ENCODE assay signal across 10 mouse cellular contexts in genomic region chr3:95972873-95973634, GRCm38 (mm10). TPM values are rescaled to one million over a fixed set of nuclear protein-coding genes. Genes with fewer than 3 reads are reported as not detected.
A peak's percentile ranks its signal among the peaks of the same experiment; 100 is the strongest.
DNase-seq lines count a peak whose midpoint lies in the region; ATAC-seq and TF ChIP-seq lines count a peak whose summit lies in the region.
"Had no signal": no experiment of that assay in that cellular context is flagged by ENCODE, and none has a peak within 500 bp of the region (broad histone marks: within the 10 kb centered on the region; RNA-seq: fewer than 3 reads in every experiment).

No protein-coding gene starts in this region.

- H3K27ac ChIP-seq in heart, embryonic 11.5 days (ENCODE audit: low read depth, low read length), result no peak overlapping the region
- no peak overlapping the region for H3K27ac ChIP-seq in CH12.LX (ENCODE audit: insufficient read depth, low read depth)
- H3K27ac ChIP-seq in forebrain, embryonic 12.5 days, result peak overlapping the region; percentile 92
- peak overlapping the region; percentile 43; the same call in 1 of the 2 replicates for H3K27ac ChIP-seq in limb, embryonic 15.5 days

- peaks cover 4% of the 10 kb centered on the region for H3K4me1 ChIP-seq in heart, embryonic 11.5 days (ENCODE audit: control insufficient read depth, insufficient read depth, low read length)
- peaks cover 6 to 54% of the 10 kb centered on the region in 2 experiments for H3K4me1 ChIP-seq in CH12.LX (ENCODE audit: control insufficient read depth in 1 of 2, insufficient read depth in 2 of 2)
- peaks cover 22% of the 10 kb centered on the region for H3K4me1 ChIP-seq in forebrain, embryonic 12.5 days
- H3K4me1 ChIP-seq in limb, embryonic 15.5 days, result peaks cover 9% of the 10 kb centered on the region

- 6% methylated on average over 34 of the region's 34 CpGs for WGBS in heart, embryonic 11.5 days (ENCODE audit: insufficient replicate concordance)
- WGBS in forebrain, embryonic 12.5 days, result 1% methylated on average over 34 of the region's 34 CpGs
- 4% methylated on average over 34 of the region's 34 CpGs for WGBS in limb, embryonic 15.5 days

- peak overlapping the region; percentile 71 for H3K4me2 ChIP-seq in heart, embryonic 11.5 days
- H3K4me2 ChIP-seq in CH12.LX (ENCODE audit: insufficient read depth, low read depth, poor library complexity, severe bottlenecking), result peak overlapping the region; percentile 52
- H3K4me2 ChIP-seq in forebrain, embryonic 12.5 days, result peak overlapping the region; percentile 52
- peak overlapping the region; percentile 61 for H3K4me2 ChIP-seq in limb, embryonic 15.5 days

- TF ChIP-seq EP300 in CH12.LX (IDR thresholded peaks at IDR 0.05; ENCODE audit: low read length), result peak; percentile 84

- no peaks in the 10 kb centered on the region for H3K36me3 ChIP-seq in heart, embryonic 11.5 days (ENCODE audit: control insufficient read depth, insufficient read depth, low read length)
- H3K36me3 ChIP-seq in CH12.LX (replicated peaks in 1 of 2; ENCODE audit: control insufficient read depth in 1 of 2, insufficient read depth in 1 of 2, low read length in 1 of 2), result no peaks in the 10 kb centered on the region
- H3K36me3 ChIP-seq in forebrain, embryonic 12.5 days (replicated peaks), result no peaks in the 10 kb centered on the region
- no peaks in the 10 kb centered on the region for H3K36me3 ChIP-seq in limb, embryonic 15.5 days

- no peak for TF ChIP-seq CTCF in CH12.LX (conservative IDR thresholded peaks at IDR 0.05 in 1 of 2, IDR thresholded peaks at IDR 0.05 in 1 of 2; ENCODE audit: low read depth in 2 of 2, low read length in 2 of 2)

- peak; percentile 28; the same call in 1 of the 2 replicates for TF ChIP-seq POLR2A in CH12.LX (IDR thresholded peaks at IDR 0.05; ENCODE audit: low read depth, low read length)

- dilution Hi-C loops in CH12.LX (cut with MboI; ENCODE audit: extremely low pct_ligation_motif_present, extremely low pct_unique_long_range_greater_than_20kb, low sequenced_read_pairs), result no loop called here

- peak overlapping the region; percentile 36 for H3K4me3 ChIP-seq in heart, embryonic 11.5 days (ENCODE audit: low read depth, low read length)
- H3K4me3 ChIP-seq in CH12.LX (replicated peaks in 1 of 3; ENCODE audit: low read depth in 2 of 3, low read length in 2 of 3, poor library complexity in 1 of 3), result peak overlapping the region in 1 of 3 experiments; percentile 8
- H3K4me3 ChIP-seq in forebrain, embryonic 12.5 days (replicated peaks), result peak overlapping the region; percentile 28
- peak overlapping the region; percentile 36 for H3K4me3 ChIP-seq in limb, embryonic 15.5 days
- H3K4me3 ChIP-seq: myocyte had no signal

- peak; percentile 4 for TF ChIP-seq RAD21 in CH12.LX (IDR thresholded peaks at IDR 0.05; ENCODE audit: low read depth, low read length)

- no peaks in the 10 kb centered on the region for H3K9me3 ChIP-seq in heart, embryonic 11.5 days (replicated peaks; ENCODE audit: control insufficient read depth, low read length)
- H3K9me3 ChIP-seq in CH12.LX (replicated peaks; ENCODE audit: low read length), result no peaks in the 10 kb centered on the region
- H3K9me3 ChIP-seq in forebrain, embryonic 12.5 days, result no peaks in the 10 kb centered on the region
- no peaks in the 10 kb centered on the region for H3K9me3 ChIP-seq in limb, embryonic 15.5 days

- peak overlapping the region; percentile 66 for H3K9ac ChIP-seq in heart, embryonic 11.5 days (ENCODE audit: low read depth, low read length)
- H3K9ac ChIP-seq in CH12.LX (ENCODE audit: insufficient read depth, low read depth), result peak overlapping the region; percentile 56
- peak overlapping the region; percentile 36 for H3K9ac ChIP-seq in forebrain, embryonic 12.5 days
- peak overlapping the region; percentile 35; the same call in 1 of the 2 replicates for H3K9ac ChIP-seq in limb, embryonic 15.5 days

- DNase-seq in heart, adult 18-20 months, result no peak
- DNase-seq in CH12.LX (ENCODE audit: extremely low read depth), result peak; percentile 86
- peak; percentile 73 for DNase-seq in neural tube, embryonic 10.5 days (ENCODE audit: extremely low spot score, low spot score)
- DNase-seq in adrenal gland, adult 18-20 months (ENCODE audit: low spot score in 2 of 2), result no peak
- DNase-seq in adrenal gland, postnatal 25 days, result no peak

- H3K27me3 ChIP-seq in heart, embryonic 11.5 days (ENCODE audit: control insufficient read depth, insufficient read depth, low read length), result peaks cover 7% of the 10 kb centered on the region; the same call in 1 of the 2 replicates
- no peaks in the 10 kb centered on the region for H3K27me3 ChIP-seq in CH12.LX (replicated peaks)
- H3K27me3 ChIP-seq in forebrain, embryonic 12.5 days, result no peaks in the 10 kb centered on the region
- H3K27me3 ChIP-seq in limb, embryonic 15.5 days, result no peaks in the 10 kb centered on the region
- H3K27me3 ChIP-seq: Patski had no signal

- no peak for ATAC-seq in heart, embryonic 11.5 days (replicated peaks; ENCODE audit: insufficient number of reproducible peaks, low FRiP score, low TSS enrichment)
- peak; percentile 95 for ATAC-seq in forebrain, embryonic 12.5 days (ENCODE audit: low FRiP score)
- peak; percentile 40; the same call in 1 of the 2 replicates for ATAC-seq in limb, embryonic 15.5 days (ENCODE audit: insufficient number of reproducible peaks, low FRiP score, low TSS enrichment, low read depth)
- ATAC-seq: Patski had no signal

- in situ Hi-C loops in CH12.LX (cut with MboI; ENCODE audit: low pct_ligation_motif_present, low pct_unique_long_range_greater_than_20kb, low sequenced_read_pairs), result no loop called here

- no peaks in the 10 kb centered on the region for H3K79me2 ChIP-seq in CH12.LX (replicated peaks; ENCODE audit: control insufficient read depth, extremely low read depth, insufficient read depth, poor library complexity, severe bottlenecking)

TF ChIP-seq in CH12.LX, 34 proteins besides CTCF, POLR2A, EP300 and RAD21 (continues in another document):
- TF ChIP-seq USF2 (conservative IDR thresholded peaks at IDR 0.05; ENCODE audit: low read depth, low read length), result no peak
- TF ChIP-seq KAT2A (IDR thresholded peaks at IDR 0.05; ENCODE audit: insufficient replicate concordance, low read length), result no peak
- no peak for TF ChIP-seq GABPA (IDR thresholded peaks at IDR 0.05; ENCODE audit: insufficient replicate concordance, low read depth, low read length)
- no peak for TF ChIP-seq UBTF (IDR thresholded peaks at IDR 0.05; ENCODE audit: low read depth, low read length)
- TF ChIP-seq MEF2A (IDR thresholded peaks at IDR 0.05; ENCODE audit: borderline replicate concordance, low read depth, low read length), result peak; percentile 80
- TF ChIP-seq ETS1 (conservative IDR thresholded peaks at IDR 0.05; ENCODE audit: low read depth, low read length), result peak; percentile 84
- no peak for TF ChIP-seq JUN (IDR thresholded peaks at IDR 0.05; ENCODE audit: insufficient read depth, low read depth, low read length)
- TF ChIP-seq JUND (conservative IDR thresholded peaks at IDR 0.05; ENCODE audit: low read depth, low read length), result no peak
- peak; percentile 76 for TF ChIP-seq IRF4 (IDR thresholded peaks at IDR 0.05; ENCODE audit: low read depth, low read length)
- TF ChIP-seq MAFK (IDR thresholded peaks at IDR 0.05; ENCODE audit: insufficient replicate concordance, low read length), result 0 out of 2 replicates have a peak, but pooled peaks have one; percentile 47
- TF ChIP-seq NRF1 (IDR thresholded peaks at IDR 0.05; ENCODE audit: low read depth, low read length), result no peak
- TF ChIP-seq MYC (IDR thresholded peaks at IDR 0.05; ENCODE audit: low read depth, low read length), result 0 out of 2 replicates have a peak, but pooled peaks have one; percentile 24
- TF ChIP-seq TBP (conservative IDR thresholded peaks at IDR 0.05; ENCODE audit: low read depth, low read length), result peak; percentile 52; the same call in 1 of the 2 replicates
- TF ChIP-seq ZKSCAN1 (IDR thresholded peaks at IDR 0.05; ENCODE audit: borderline replicate concordance, low read depth, low read length), result no peak
- peak; percentile 19; the same call in 1 of the 2 replicates for TF ChIP-seq MAX (IDR thresholded peaks at IDR 0.05; ENCODE audit: low read length)
- TF ChIP-seq BHLHE40 (IDR thresholded peaks at IDR 0.05; ENCODE audit: low read depth, low read length), result peak; percentile 85
- TF ChIP-seq RCOR1 (conservative IDR thresholded peaks at IDR 0.05; ENCODE audit: low read depth, low read length), result no peak
- no peak for TF ChIP-seq E2F4 (IDR thresholded peaks at IDR 0.05; ENCODE audit: insufficient replicate concordance, low read depth, low read length)
- TF ChIP-seq CHD1 (IDR thresholded peaks at IDR 0.05; ENCODE audit: low read depth, low read length), result peak; percentile 71; the same call in 1 of the 2 replicates
- no peak for TF ChIP-seq ELF1 (IDR thresholded peaks at IDR 0.05; ENCODE audit: low read depth, low read length)
- peak; percentile 33 for TF ChIP-seq MXI1 (IDR thresholded peaks at IDR 0.05; ENCODE audit: low read depth, low read length)
- peak; percentile 30; the same call in 1 of the 2 replicates for TF ChIP-seq SIN3A (IDR thresholded peaks at IDR 0.05; ENCODE audit: low read length)
- no peak for TF ChIP-seq POLR2AphosphoS2 (IDR thresholded peaks at IDR 0.05; ENCODE audit: low read depth, low read length)

RNA-seq across cellular contexts. Expression of gene Plekho1, which starts 22.7 kb away (rescaled TPM):
- 69.5 and 82.2 TPM in 2 replicates for polyA plus RNA-seq in heart, embryonic 11.5 days (2014; fragmentation: Nextera tagmentation; extraction: Ambion mirVana)
- 10 to 100 TPM; 64.7 to 68.2 TPM for total RNA-seq in heart, adult 18-20 months (2021)
- total RNA-seq in CH12.LX (2012; rRNA removed), result 23.0 and 24.6 TPM in 2 replicates
- total RNA-seq in CH12.LX (2014; rRNA removed), result 22.2 and 22.3 TPM in 2 replicates
- 18.6 and 23.4 TPM in 2 replicates for polyA plus RNA-seq in CH12.LX (2012; ENCODE audit: insufficient read length, low read depth)
- polyA plus RNA-seq in forebrain, embryonic 12.5 days (2016; fragmentation: Nextera tagmentation; extraction: Ambion mirVana), result 91.3 and 95.1 TPM in 2 replicates
- polyA plus RNA-seq in limb, embryonic 15.5 days (2015; fragmentation: Nextera tagmentation; extraction: Ambion mirVana), result 35.2 and 39.2 TPM in 2 replicates
- total RNA-seq in adrenal gland, adult 18-20 months (2021), result 10 to 100 TPM; 20.9 to 32.2 TPM
- 18.6 and 25.1 TPM in 2 replicates for total RNA-seq in adrenal gland, postnatal 25 days (2021)

RNA-seq across cellular contexts. Expression of gene Anp32e, which starts 44.0 kb away (rescaled TPM):
- 71.0 and 88.5 TPM in 2 replicates for polyA plus RNA-seq in heart, embryonic 11.5 days (2014; fragmentation: Nextera tagmentation; extraction: Ambion mirVana)
- 10 to 100 TPM; 87.2 to 89.3 TPM for total RNA-seq in heart, adult 18-20 months (2021)
- 85.2 and 126 TPM in 2 replicates for total RNA-seq in CH12.LX (2012; rRNA removed)
- total RNA-seq in CH12.LX (2014; rRNA removed), result 64.8 and 74.2 TPM in 2 replicates
- polyA plus RNA-seq in CH12.LX (2012; ENCODE audit: insufficient read length, low read depth), result 439 and 608 TPM in 2 replicates
- 405 and 446 TPM in 2 replicates for polyA plus RNA-seq in forebrain, embryonic 12.5 days (2016; fragmentation: Nextera tagmentation; extraction: Ambion mirVana)
- polyA plus RNA-seq in limb, embryonic 15.5 days (2015; fragmentation: Nextera tagmentation; extraction: Ambion mirVana), result 167 and 177 TPM in 2 replicates
- total RNA-seq in adrenal gland, adult 18-20 months (2021), result 100 to 1,000 TPM in 1 of 2 experiments, 10 to 100 TPM in 1; 92.2 to 101 TPM
- 77.8 and 94.0 TPM in 2 replicates for total RNA-seq in adrenal gland, postnatal 25 days (2021)

Comparison
In these comparisons a context has a peak if more than half of its experiments do, and no peak if none do; other contexts are left out.
1. H3K27ac ChIP-seq: peak in forebrain, embryonic 12.5 days (single experiment) and limb, embryonic 15.5 days (single experiment); none in heart, embryonic 11.5 days (single experiment) and CH12.LX (single experiment).
2. DNase-seq: peak in CH12.LX (single experiment) and neural tube, embryonic 10.5 days (single experiment); none in heart, adult 18-20 months (0 of 2), adrenal gland, adult 18-20 months (0 of 2) and adrenal gland, postnatal 25 days (single experiment).
3. Peak in every context shown above with its lines, with median percentiles within 50 percentile points of each other: H3K4me2 ChIP-seq and H3K9ac ChIP-seq.